Mouse (Mus musculus): ENCODE results near the gene Klhl32. TPM values are rescaled to one million over a fixed set of nuclear protein-coding genes. Genes with fewer than 3 reads are reported as not detected.

Klhl32 gene
- polyA plus RNA-seq, 1 experiment = 0.07 TPM

- Histone ChIP-seq H3K4me3 (no peak overlapping the region), H3K4me2 (ENCODE audit: low read depth) (no peak overlapping the region), H3K79me2 (ENCODE audit: control insufficient read depth, insufficient read depth) (no peaks in the 10 kb centered on the region), H3ac (ENCODE audit: control insufficient read depth, insufficient read length) (no peak overlapping the region), H3K36me3 (ENCODE audit: control insufficient read depth, insufficient read depth) (no peaks in the 10 kb centered on the region), H3K27me3 (ENCODE audit: control insufficient read depth, insufficient read depth, insufficient read length) (no peaks in the 10 kb centered on the region)
- TF ChIP-seq TCF12 (IDR thresholded peaks at IDR 0.05; ENCODE audit: insufficient read depth, poor library complexity, severe bottlenecking) (no peak), SRF (IDR thresholded peaks at IDR 0.05; ENCODE audit: control insufficient read depth, insufficient read length, low read depth) (no peak), E2F4 (IDR thresholded peaks at IDR 0.05; ENCODE audit: insufficient read depth) (no peak), REST (IDR thresholded peaks at IDR 0.05; ENCODE audit: insufficient read depth, insufficient read length) (no peak), USF1 (IDR thresholded peaks at IDR 0.05; ENCODE audit: low read depth) (no peak), CEBPB (IDR thresholded peaks at IDR 0.05; ENCODE audit: insufficient read depth, poor library complexity, severe bottlenecking) (no peak), MAX (IDR thresholded peaks at IDR 0.05; ENCODE audit: low read depth) (no peak), TCF3 (IDR thresholded peaks at IDR 0.05; ENCODE audit: insufficient read length, low read depth) (no peak), MYOD1 (IDR thresholded peaks at IDR 0.05; ENCODE audit: control insufficient read depth in 1 of 3, insufficient read length in 2 of 3, low read depth in 2 of 3) (no peak), POLR2A (IDR thresholded peaks at IDR 0.05; ENCODE audit: insufficient read length, low read depth) (no peak), POLR2AphosphoS2 (IDR thresholded peaks at IDR 0.05; ENCODE audit: insufficient read length, low read depth) (no peak), MYOG (IDR thresholded peaks at IDR 0.05; ENCODE audit: control insufficient read depth in 1 of 3, insufficient read depth in 1 of 3, insufficient read length in 2 of 3, low read depth in 2 of 3) (no peak)
These were observed 224.2 kb downstream of the Klhl32 start for GRCm38 (mm10) chr4:24626686-24627085.

GRCm38 (mm10) chr4:24625951-24626584, 224.9 kb downstream of the Klhl32 start:
- H3K79me2 ChIP-seq (ENCODE audit: control insufficient read depth, insufficient read depth) = no peaks in the 10 kb centered on the region
- H3K4me3 ChIP-seq = no peak overlapping the region
- no peak overlapping the region for H3K4me2 ChIP-seq (ENCODE audit: low read depth)
- H3ac ChIP-seq (ENCODE audit: control insufficient read depth, insufficient read length) = no peak overlapping the region
- H3K36me3 ChIP-seq (ENCODE audit: control insufficient read depth, insufficient read depth) = no peaks in the 10 kb centered on the region
- H3K27me3 ChIP-seq (ENCODE audit: control insufficient read depth, insufficient read depth, insufficient read length) = no peaks in the 10 kb centered on the region
- TF ChIP-seq POLR2AphosphoS2 (IDR thresholded peaks at IDR 0.05; ENCODE audit: insufficient read length, low read depth) = no peak
- peak; percentile 57; the same call in 1 of the 2 replicates for TF ChIP-seq CEBPB (IDR thresholded peaks at IDR 0.05; ENCODE audit: insufficient read depth, poor library complexity, severe bottlenecking)
- TF ChIP-seq MAX (IDR thresholded peaks at IDR 0.05; ENCODE audit: low read depth) = no peak

GRCm38 (mm10) chr4:24621422-24622187, 229.3 kb downstream of the Klhl32 start:
- Histone ChIP-seq H3K79me2 (ENCODE audit: control insufficient read depth, insufficient read depth) (no peaks in the 10 kb centered on the region), H3K4me2 (ENCODE audit: low read depth) (no peak overlapping the region), H3K36me3 (ENCODE audit: control insufficient read depth, insufficient read depth) (no peaks in the 10 kb centered on the region), H3K27me3 (ENCODE audit: control insufficient read depth, insufficient read depth, insufficient read length) (no peaks in the 10 kb centered on the region), H3K4me3 (no peak overlapping the region), H3ac (ENCODE audit: control insufficient read depth, insufficient read length) (no peak overlapping the region)
- no peak for TF ChIP-seq E2F4 (IDR thresholded peaks at IDR 0.05; ENCODE audit: insufficient read depth)
- no peak for TF ChIP-seq TCF3 (IDR thresholded peaks at IDR 0.05; ENCODE audit: insufficient read length, low read depth)
- no peak for TF ChIP-seq SRF (IDR thresholded peaks at IDR 0.05; ENCODE audit: control insufficient read depth, insufficient read length, low read depth)
- no peak for TF ChIP-seq MAX (IDR thresholded peaks at IDR 0.05; ENCODE audit: low read depth)
- no peak for TF ChIP-seq CEBPB (IDR thresholded peaks at IDR 0.05; ENCODE audit: insufficient read depth, poor library complexity, severe bottlenecking)
- TF ChIP-seq POLR2AphosphoS2 (IDR thresholded peaks at IDR 0.05; ENCODE audit: insufficient read length, low read depth) = no peak
- no peak for TF ChIP-seq TCF12 (IDR thresholded peaks at IDR 0.05; ENCODE audit: insufficient read depth, poor library complexity, severe bottlenecking)
- no peak for TF ChIP-seq MYOD1 (IDR thresholded peaks at IDR 0.05; ENCODE audit: control insufficient read depth in 1 of 3, insufficient read length in 2 of 3, low read depth in 2 of 3)
- TF ChIP-seq POLR2A (IDR thresholded peaks at IDR 0.05; ENCODE audit: insufficient read length, low read depth) = no peak
- no peak for TF ChIP-seq REST (IDR thresholded peaks at IDR 0.05; ENCODE audit: insufficient read depth, insufficient read length)
- TF ChIP-seq USF1 (IDR thresholded peaks at IDR 0.05; ENCODE audit: low read depth) = no peak
- no peak for TF ChIP-seq MYOG (IDR thresholded peaks at IDR 0.05; ENCODE audit: control insufficient read depth in 1 of 3, insufficient read depth in 1 of 3, insufficient read length in 2 of 3, low read depth in 2 of 3)

- H3K4me3 ChIP-seq = no peak overlapping the region
- no peaks in the 10 kb centered on the region for H3K79me2 ChIP-seq (ENCODE audit: control insufficient read depth, insufficient read depth)
- H3ac ChIP-seq (ENCODE audit: control insufficient read depth, insufficient read length) = no peak overlapping the region
- no peak overlapping the region for H3K4me2 ChIP-seq (ENCODE audit: low read depth)
- no peaks in the 10 kb centered on the region for H3K36me3 ChIP-seq (ENCODE audit: control insufficient read depth, insufficient read depth)
- TF ChIP-seq CEBPB (IDR thresholded peaks at IDR 0.05; ENCODE audit: insufficient read depth, poor library complexity, severe bottlenecking) (no peak), MYOG (IDR thresholded peaks at IDR 0.05; ENCODE audit: control insufficient read depth in 1 of 3, insufficient read depth in 1 of 3, insufficient read length in 2 of 3, low read depth in 2 of 3) (no peak)
- no peaks in the 10 kb centered on the region for H3K27me3 ChIP-seq (ENCODE audit: control insufficient read depth, insufficient read depth, insufficient read length)
These were observed 230.5 kb downstream of the Klhl32 start for GRCm38 (mm10) chr4:24620440-24620839.

GRCm38 (mm10) chr4:24620005-24620404, 230.9 kb downstream of the Klhl32 start:
- H3K36me3 ChIP-seq (ENCODE audit: control insufficient read depth, insufficient read depth) = no peaks in the 10 kb centered on the region
- no peak overlapping the region for H3K4me3 ChIP-seq
- TF ChIP-seq POLR2A (IDR thresholded peaks at IDR 0.05; ENCODE audit: insufficient read length, low read depth) = no peak
- no peak for TF ChIP-seq MYOD1 (IDR thresholded peaks at IDR 0.05; ENCODE audit: control insufficient read depth in 1 of 3, insufficient read length in 2 of 3, low read depth in 2 of 3)
- no peak for TF ChIP-seq USF1 (IDR thresholded peaks at IDR 0.05; ENCODE audit: low read depth)
- no peak for TF ChIP-seq SRF (IDR thresholded peaks at IDR 0.05; ENCODE audit: control insufficient read depth, insufficient read length, low read depth)
- TF ChIP-seq MYOG (IDR thresholded peaks at IDR 0.05; ENCODE audit: control insufficient read depth in 1 of 3, insufficient read depth in 1 of 3, insufficient read length in 2 of 3, low read depth in 2 of 3) = no peak
- no peak for TF ChIP-seq E2F4 (IDR thresholded peaks at IDR 0.05; ENCODE audit: insufficient read depth)
- no peak for TF ChIP-seq POLR2AphosphoS2 (IDR thresholded peaks at IDR 0.05; ENCODE audit: insufficient read length, low read depth)
- no peak for TF ChIP-seq TCF12 (IDR thresholded peaks at IDR 0.05; ENCODE audit: insufficient read depth, poor library complexity, severe bottlenecking)
- TF ChIP-seq TCF3 (IDR thresholded peaks at IDR 0.05; ENCODE audit: insufficient read length, low read depth) = no peak
- no peak for TF ChIP-seq MAX (IDR thresholded peaks at IDR 0.05; ENCODE audit: low read depth)
- no peak for TF ChIP-seq REST (IDR thresholded peaks at IDR 0.05; ENCODE audit: insufficient read depth, insufficient read length)
- no peaks in the 10 kb centered on the region for H3K27me3 ChIP-seq (ENCODE audit: control insufficient read depth, insufficient read depth, insufficient read length)
- H3ac ChIP-seq (ENCODE audit: control insufficient read depth, insufficient read length) = no peak overlapping the region
- no peaks in the 10 kb centered on the region for H3K79me2 ChIP-seq (ENCODE audit: control insufficient read depth, insufficient read depth)
- no peak overlapping the region for H3K4me2 ChIP-seq (ENCODE audit: low read depth)

Data from myocyte (in vitro differentiated cells).